Mouse (Mus musculus): Measurements from ENCODE around the gene Zdhhc18. TPM values are rescaled to one million over a fixed set of nuclear protein-coding genes. Genes with fewer than 3 reads are reported as not detected.
A peak's percentile ranks its signal among the peaks of the same experiment; 100 is the strongest.

Zdhhc18 gene
- polyA plus RNA-seq, 1 experiment from 2014 or later: 3.5 TPM

DNA sequence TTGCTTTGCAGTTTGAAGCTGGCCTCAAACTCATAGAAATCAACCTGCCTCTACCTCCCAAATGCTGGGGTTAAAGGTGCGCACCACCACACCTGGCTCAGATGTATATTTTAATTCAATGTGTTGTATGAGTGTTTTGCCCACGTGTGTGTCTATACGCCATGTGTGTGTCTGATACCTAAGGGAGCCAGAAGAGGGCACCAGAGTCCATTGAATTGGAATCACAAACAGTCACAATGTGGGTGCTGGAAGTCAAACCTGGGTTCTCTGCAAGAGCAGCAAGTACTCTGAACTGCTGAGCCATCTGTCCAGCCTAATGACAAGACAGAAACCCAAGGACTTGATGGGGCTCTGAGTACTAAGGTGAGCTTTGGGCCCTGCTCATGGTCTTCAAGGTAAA, 4.8 kb downstream of the Zdhhc18 start:
- Histone ChIP-seq H3K36me3 (ENCODE audit: control insufficient read depth, insufficient read depth, low read length) (no peaks in the 10 kb centered on the region), H3K9ac (ENCODE audit: low read length) (no peak overlapping the region), H3K4me2 (no peak overlapping the region), H3K27me3 (ENCODE audit: control insufficient read depth, insufficient read depth, low read length) (no peaks in the 10 kb centered on the region), H3K9me3 (ENCODE audit: control insufficient read depth, low read length) (no peaks in the 10 kb centered on the region; the same call in 1 of the 2 replicates), H3K4me1 (ENCODE audit: control insufficient read depth, insufficient read depth, low read length) (no peaks in the 10 kb centered on the region), H3K4me3 (ENCODE audit: low read depth, low read length) (no peak overlapping the region), H3K27ac (ENCODE audit: low read depth, low read length) (no peak overlapping the region)
- no peak for ATAC-seq (ENCODE audit: low FRiP score)
- no peak for DNase-seq (ENCODE audit: low spot score, missing footprints)
- 87% methylated on average over 3 of the region's 3 CpGs for WGBS

DNA sequence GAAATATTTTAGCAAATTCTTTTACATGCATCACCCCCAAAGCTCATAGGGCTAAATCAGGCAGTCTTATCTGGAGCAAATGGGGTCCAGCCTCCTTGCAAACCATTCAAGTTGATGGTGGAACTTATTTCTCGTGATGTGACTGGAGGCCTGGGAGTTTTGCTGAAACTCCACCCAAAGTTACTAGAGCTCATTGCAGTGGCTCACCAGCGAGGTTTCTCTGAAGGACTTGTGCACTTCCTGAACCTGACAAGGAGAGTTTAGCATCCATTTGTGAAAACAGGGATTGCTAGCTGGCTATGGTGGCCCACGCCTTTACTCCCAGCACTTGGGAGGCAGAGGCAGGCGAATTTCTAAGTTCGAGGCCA, 15.9 kb downstream of the Zdhhc18 start:
- no peak overlapping the region for H3K4me2 ChIP-seq
- no peaks in the 10 kb centered on the region for H3K27me3 ChIP-seq (ENCODE audit: control insufficient read depth, insufficient read depth, low read length)
- H3K9me3 ChIP-seq (ENCODE audit: control insufficient read depth, low read length): no peaks in the 10 kb centered on the region
- H3K27ac ChIP-seq (ENCODE audit: low read depth, low read length): no peak overlapping the region
- DNase-seq (ENCODE audit: low spot score, missing footprints) (peak; percentile 37), ATAC-seq (ENCODE audit: low FRiP score) (no peak)
- H3K4me1 ChIP-seq (ENCODE audit: control insufficient read depth, insufficient read depth, low read length): peaks cover 7% of the 10 kb centered on the region
- H3K36me3 ChIP-seq (ENCODE audit: control insufficient read depth, insufficient read depth, low read length): no peaks in the 10 kb centered on the region
- no peak overlapping the region for H3K9ac ChIP-seq (ENCODE audit: low read length)
- H3K4me3 ChIP-seq (ENCODE audit: low read depth, low read length): no peak overlapping the region
- WGBS: 79% methylated on average over 5 of the region's 5 CpGs

DNA sequence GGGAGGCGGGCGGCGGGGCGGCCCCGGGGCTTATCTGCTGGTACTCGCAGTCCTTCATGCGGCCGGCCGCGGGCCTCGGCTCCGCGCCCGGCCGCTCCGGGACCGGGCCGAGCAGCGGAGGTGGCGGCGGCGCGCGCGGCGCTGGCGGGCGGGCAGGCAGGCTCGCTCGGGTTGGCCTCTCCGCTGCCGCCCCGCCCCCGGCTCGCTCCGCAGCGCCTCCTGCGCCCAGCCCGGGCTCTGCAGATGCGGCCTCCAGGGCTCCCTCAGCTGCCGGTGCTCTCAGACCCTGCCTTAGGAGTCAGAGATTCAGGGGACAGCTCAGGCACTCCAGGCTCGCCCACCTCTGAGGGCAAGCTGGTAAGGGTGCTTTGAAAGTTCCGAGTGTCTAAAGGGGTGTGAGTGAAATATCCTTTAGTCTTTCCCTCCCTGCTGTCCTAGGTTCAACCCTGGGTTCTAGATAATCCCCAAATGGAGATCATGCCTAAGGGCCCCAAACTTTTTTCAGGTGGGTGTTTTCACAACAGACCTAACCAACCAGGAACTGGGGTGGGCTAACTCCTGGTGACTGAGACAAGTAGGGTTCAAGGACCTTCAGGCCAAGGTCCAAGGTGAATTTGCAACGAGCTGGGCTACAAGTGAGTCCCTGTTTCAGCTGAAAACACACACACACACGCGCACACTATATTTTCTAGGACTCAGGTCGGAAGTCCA, 16.5 kb downstream of the Zdhhc18 start:
- DNase-seq (ENCODE audit: low spot score, missing footprints) (peak; percentile 100), ATAC-seq (ENCODE audit: low FRiP score) (peak; percentile 94)
- Histone ChIP-seq H3K27me3 (ENCODE audit: control insufficient read depth, insufficient read depth, low read length) (no peaks in the 10 kb centered on the region), H3K4me1 (ENCODE audit: control insufficient read depth, insufficient read depth, low read length) (peaks cover 7% of the 10 kb centered on the region), H3K27ac (ENCODE audit: low read depth, low read length) (no peak overlapping the region; the same call in 1 of the 2 replicates), H3K36me3 (ENCODE audit: control insufficient read depth, insufficient read depth, low read length) (no peaks in the 10 kb centered on the region), H3K9ac (ENCODE audit: low read length) (peak overlapping the region; percentile 94), H3K4me3 (ENCODE audit: low read depth, low read length) (peak overlapping the region; percentile 94), H3K9me3 (ENCODE audit: control insufficient read depth, low read length) (no peaks in the 10 kb centered on the region), H3K4me2 (peak overlapping the region; percentile 59)
- WGBS: 11% methylated on average over 33 of the region's 47 CpGs

GRCm38 (mm10) chr4:133632483-133633327, 17.2 kb downstream of the Zdhhc18 start:
- no peaks in the 10 kb centered on the region for H3K9me3 ChIP-seq (ENCODE audit: control insufficient read depth, low read length)
- 1% methylated on average over 62 of the region's 69 CpGs for WGBS
- peaks cover 7% of the 10 kb centered on the region for H3K4me1 ChIP-seq (ENCODE audit: control insufficient read depth, insufficient read depth, low read length)
- peak overlapping the region; percentile 59 for H3K4me2 ChIP-seq
- H3K27ac ChIP-seq (ENCODE audit: low read depth, low read length): no peak overlapping the region; the same call in 1 of the 2 replicates
- DNase-seq (ENCODE audit: low spot score, missing footprints) (peak; percentile 95), ATAC-seq (ENCODE audit: low FRiP score) (peak; percentile 71)
- H3K4me3 ChIP-seq (ENCODE audit: low read depth, low read length): peak overlapping the region; percentile 94
- no peaks in the 10 kb centered on the region for H3K36me3 ChIP-seq (ENCODE audit: control insufficient read depth, insufficient read depth, low read length)
- peak overlapping the region; percentile 94 for H3K9ac ChIP-seq (ENCODE audit: low read length)
- H3K27me3 ChIP-seq (ENCODE audit: control insufficient read depth, insufficient read depth, low read length): no peaks in the 10 kb centered on the region

- peak overlapping the region; percentile 94 for H3K9ac ChIP-seq (ENCODE audit: low read length)
- H3K4me2 ChIP-seq: peak overlapping the region; percentile 59
- peak overlapping the region; percentile 94 for H3K4me3 ChIP-seq (ENCODE audit: low read depth, low read length)
- H3K27ac ChIP-seq (ENCODE audit: low read depth, low read length): no peak overlapping the region
- no peak for DNase-seq (ENCODE audit: low spot score, missing footprints)
- no peaks in the 10 kb centered on the region for H3K27me3 ChIP-seq (ENCODE audit: control insufficient read depth, insufficient read depth, low read length)
- no peaks in the 10 kb centered on the region for H3K9me3 ChIP-seq (ENCODE audit: control insufficient read depth, low read length)
- H3K4me1 ChIP-seq (ENCODE audit: control insufficient read depth, insufficient read depth, low read length): peaks cover 7% of the 10 kb centered on the region
- WGBS: 48% methylated on average over 9 of the region's 9 CpGs
- peaks cover 2% of the 10 kb centered on the region; the same call in 1 of the 2 replicates for H3K36me3 ChIP-seq (ENCODE audit: control insufficient read depth, insufficient read depth, low read length)
- ATAC-seq (ENCODE audit: low FRiP score): no peak
These were observed 18.1 kb downstream of the Zdhhc18 start for GRCm38 (mm10) chr4:133631769-133632411.

- no peak overlapping the region; the same call in 1 of the 2 replicates for H3K9ac ChIP-seq (ENCODE audit: low read length)
- H3K27me3 ChIP-seq (ENCODE audit: control insufficient read depth, insufficient read depth, low read length): no peaks in the 10 kb centered on the region
- peaks cover 3% of the 10 kb centered on the region; the same call in 1 of the 2 replicates for H3K36me3 ChIP-seq (ENCODE audit: control insufficient read depth, insufficient read depth, low read length)
- DNase-seq (ENCODE audit: low spot score, missing footprints) (peak; percentile 82), ATAC-seq (ENCODE audit: low FRiP score) (no peak)
- H3K27ac ChIP-seq (ENCODE audit: low read depth, low read length): no peak overlapping the region
- 84% methylated on average over 14 of the region's 14 CpGs for WGBS
- H3K9me3 ChIP-seq (ENCODE audit: control insufficient read depth, low read length): no peaks in the 10 kb centered on the region
- H3K4me3 ChIP-seq (ENCODE audit: low read depth, low read length): no peak overlapping the region
- H3K4me2 ChIP-seq: no peak overlapping the region
- peaks cover 7% of the 10 kb centered on the region for H3K4me1 ChIP-seq (ENCODE audit: control insufficient read depth, insufficient read depth, low read length)
These were observed 18.7 kb downstream of the Zdhhc18 start for GRCm38 (mm10) chr4:133631071-133631768.

GRCm38 (mm10) chr4:133630326-133630920, 19.5 kb downstream of the Zdhhc18 start:
- ATAC-seq (ENCODE audit: low FRiP score) (no peak), DNase-seq (ENCODE audit: low spot score, missing footprints) (peak; percentile 69)
- Histone ChIP-seq H3K4me1 (ENCODE audit: control insufficient read depth, insufficient read depth, low read length) (peaks cover 7% of the 10 kb centered on the region), H3K27me3 (ENCODE audit: control insufficient read depth, insufficient read depth, low read length) (no peaks in the 10 kb centered on the region), H3K27ac (ENCODE audit: low read depth, low read length) (no peak overlapping the region), H3K4me3 (ENCODE audit: low read depth, low read length) (no peak overlapping the region), H3K9ac (ENCODE audit: low read length) (no peak overlapping the region), H3K4me2 (no peak overlapping the region), H3K9me3 (ENCODE audit: control insufficient read depth, low read length) (no peaks in the 10 kb centered on the region), H3K36me3 (ENCODE audit: control insufficient read depth, insufficient read depth, low read length) (peaks cover 3% of the 10 kb centered on the region; the same call in 1 of the 2 replicates)
- 91% methylated on average over 8 of the region's 8 CpGs for WGBS

DNA sequence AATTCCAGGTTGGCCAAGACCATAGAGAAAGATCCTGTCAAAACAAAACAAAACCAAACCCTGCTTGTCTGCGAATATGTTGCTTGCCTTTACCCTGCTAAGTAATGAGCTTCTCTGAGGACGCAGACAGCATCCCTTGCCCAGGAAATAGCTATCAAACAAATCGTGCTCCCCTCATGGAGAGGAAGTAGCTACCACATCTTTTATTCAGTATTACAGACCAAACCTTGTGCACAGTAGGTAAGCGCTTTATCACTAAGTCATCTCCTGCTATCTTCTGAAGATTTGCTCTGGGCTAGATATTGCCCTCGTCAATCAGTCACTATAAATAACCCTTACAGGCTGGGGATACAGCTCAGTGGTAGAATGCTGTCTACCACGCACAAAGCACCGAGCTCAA, 20.8 kb downstream of the Zdhhc18 start:
- no peak overlapping the region for H3K27ac ChIP-seq (ENCODE audit: low read depth, low read length)
- H3K27me3 ChIP-seq (ENCODE audit: control insufficient read depth, insufficient read depth, low read length): no peaks in the 10 kb centered on the region
- peaks cover 7% of the 10 kb centered on the region for H3K4me1 ChIP-seq (ENCODE audit: control insufficient read depth, insufficient read depth, low read length)
- DNase-seq (ENCODE audit: low spot score, missing footprints) (no peak), ATAC-seq (ENCODE audit: low FRiP score) (no peak)
- H3K9me3 ChIP-seq (ENCODE audit: control insufficient read depth, low read length): no peaks in the 10 kb centered on the region
- H3K4me3 ChIP-seq (ENCODE audit: low read depth, low read length): no peak overlapping the region
- H3K36me3 ChIP-seq (ENCODE audit: control insufficient read depth, insufficient read depth, low read length): peaks cover 6% of the 10 kb centered on the region; the same call in 1 of the 2 replicates
- 91% methylated on average over 7 of the region's 7 CpGs for WGBS
- no peak overlapping the region for H3K4me2 ChIP-seq
- no peak overlapping the region for H3K9ac ChIP-seq (ENCODE audit: low read length)
